Mouse (Mus musculus): ENCODE results near the gene Neurog1.

Gene Neurog1

DNA sequence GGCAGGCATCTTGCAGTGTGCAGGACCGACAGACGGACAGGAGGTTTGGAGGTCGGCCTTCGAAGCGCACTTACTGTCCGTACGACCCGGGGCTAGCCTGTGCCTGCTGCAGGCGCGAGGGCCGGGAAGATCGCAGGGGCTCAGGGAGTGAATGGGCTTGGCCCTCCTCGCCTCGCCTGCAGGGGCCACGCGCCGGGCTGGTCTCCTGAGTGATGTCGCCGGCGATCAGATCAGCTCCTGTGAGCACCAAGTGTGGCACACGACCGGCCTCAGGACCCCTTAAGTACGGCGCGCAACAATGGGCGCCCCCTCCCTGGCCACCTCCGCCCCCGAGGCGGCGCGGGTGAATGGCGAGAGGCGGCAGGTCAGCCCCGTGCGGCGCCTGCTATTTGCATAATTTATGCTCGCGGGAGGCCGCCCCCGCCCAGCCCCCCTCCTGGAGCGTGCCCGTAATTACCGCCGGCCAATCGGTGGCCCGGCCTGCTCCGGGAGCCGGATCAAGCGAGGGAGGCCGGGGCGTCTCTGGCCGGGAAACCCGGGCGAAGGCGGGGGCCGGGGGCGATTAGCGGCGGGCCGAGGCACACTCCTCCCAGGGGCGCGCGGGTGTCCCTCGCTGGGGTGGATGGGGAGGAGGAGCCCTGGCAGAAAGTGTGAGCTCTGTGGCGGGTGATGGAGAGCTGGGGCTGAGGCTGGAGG is at the start of gene Neurog1:
Gene Neurog1 (minus strand): TSS at position 240 of the 696 bp plus-strand sequence.
- in situ Hi-C loops (cut with MseI, MboI): no loop called here

DNA sequence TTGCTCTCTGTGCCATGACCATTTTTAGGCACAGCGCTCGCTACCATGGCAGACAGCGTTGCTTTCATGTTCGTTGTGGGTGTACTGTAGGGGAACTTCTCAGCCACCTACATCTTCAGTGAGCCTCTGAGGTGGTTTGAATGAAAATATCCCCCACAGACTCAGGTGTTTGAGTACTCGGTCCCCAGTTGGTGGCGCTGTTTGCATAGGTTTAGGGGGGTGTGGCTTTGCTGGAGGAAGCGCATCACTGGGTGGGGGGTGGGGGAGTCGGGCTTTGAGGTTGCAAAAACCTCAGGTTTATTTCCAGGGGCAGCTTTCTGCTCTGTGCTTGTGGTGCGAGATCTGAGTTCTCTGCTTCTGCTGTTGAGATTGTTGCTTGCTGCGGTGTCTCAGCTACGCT is 47.4 kb upstream of the Neurog1 start:
- in situ Hi-C loops (cut with MseI, MboI): no loop called here

DNA sequence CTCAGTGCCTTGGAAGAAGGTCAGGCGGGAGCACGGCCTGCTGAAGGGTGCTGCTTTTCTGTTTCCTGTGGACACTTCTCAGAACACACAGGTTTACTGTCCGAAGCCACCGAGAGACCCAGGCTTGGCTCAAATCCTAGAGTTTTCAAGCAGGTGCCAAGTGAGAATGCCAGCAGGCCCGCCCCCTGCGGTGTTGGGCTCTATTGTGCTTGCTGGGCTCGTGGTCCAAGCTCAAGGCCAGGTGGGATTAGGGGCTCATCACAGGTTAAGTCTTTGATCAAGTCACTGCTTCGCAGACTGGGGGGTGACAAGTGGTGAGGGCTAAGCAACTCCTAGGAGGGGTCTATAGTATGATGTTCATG is 44.7 kb upstream of the Neurog1 start:
- in situ Hi-C loops (cut with MseI, MboI): no loop called here

DNA sequence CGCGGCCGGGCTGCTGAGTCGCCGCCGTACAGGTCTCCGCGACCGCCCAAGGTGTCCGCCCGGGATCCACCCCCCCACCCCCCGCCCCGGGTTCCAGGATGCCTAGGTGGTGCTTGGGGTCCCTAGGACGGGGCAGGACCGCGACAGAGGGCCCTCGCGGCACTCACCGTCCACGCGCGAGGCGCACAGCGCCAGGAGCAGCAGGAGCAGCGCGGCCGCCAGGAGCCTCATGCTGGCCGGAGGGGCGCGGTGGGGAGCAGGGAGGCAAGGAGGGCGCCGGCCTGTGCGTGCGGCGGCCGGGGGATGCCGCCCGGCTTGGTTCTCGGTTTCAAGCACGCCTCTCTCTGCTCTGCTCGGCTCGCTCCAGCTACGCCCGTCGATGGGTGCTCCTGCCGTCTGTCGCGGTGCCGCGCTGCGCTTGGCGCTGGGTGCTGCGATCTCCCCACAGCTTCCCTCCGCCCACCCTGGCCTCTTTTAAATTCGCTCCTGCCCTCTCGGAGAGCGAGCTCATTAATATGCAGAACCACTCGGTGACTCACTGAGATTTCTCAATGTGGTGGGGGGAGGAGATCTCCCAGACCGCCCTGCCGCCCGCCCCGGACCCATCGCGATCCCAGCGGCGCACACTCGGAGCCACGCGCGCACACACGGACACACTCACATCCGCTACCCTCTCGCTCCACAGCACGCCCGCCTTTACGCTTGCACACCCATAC is 44.1 kb upstream of the Neurog1 start, which contains the start of gene Cxcl14:
Gene Cxcl14 (minus strand): TSS at position 609 of the 716 bp plus-strand sequence.
- in situ Hi-C loops (cut with MseI, MboI): no loop called here

DNA sequence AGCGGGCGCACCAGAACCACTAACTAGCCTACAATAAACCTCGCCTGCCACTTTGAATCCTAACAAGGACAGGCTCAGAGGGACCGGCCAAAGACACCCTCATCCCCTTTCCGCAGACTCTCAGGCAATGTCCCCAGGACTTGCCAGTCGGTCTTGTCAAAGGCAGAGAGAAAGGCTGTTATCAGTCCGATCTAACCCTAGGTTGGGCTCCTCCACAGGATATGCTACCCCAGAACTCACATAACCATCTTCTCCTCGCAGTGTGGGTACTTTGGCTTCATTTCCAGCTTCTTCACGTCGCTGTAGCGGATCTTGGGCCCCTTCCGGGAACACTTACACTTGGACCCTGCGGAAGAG is 43.6 kb upstream of the Neurog1 start:
- in situ Hi-C loops (cut with MseI, MboI): no loop called here

DNA sequence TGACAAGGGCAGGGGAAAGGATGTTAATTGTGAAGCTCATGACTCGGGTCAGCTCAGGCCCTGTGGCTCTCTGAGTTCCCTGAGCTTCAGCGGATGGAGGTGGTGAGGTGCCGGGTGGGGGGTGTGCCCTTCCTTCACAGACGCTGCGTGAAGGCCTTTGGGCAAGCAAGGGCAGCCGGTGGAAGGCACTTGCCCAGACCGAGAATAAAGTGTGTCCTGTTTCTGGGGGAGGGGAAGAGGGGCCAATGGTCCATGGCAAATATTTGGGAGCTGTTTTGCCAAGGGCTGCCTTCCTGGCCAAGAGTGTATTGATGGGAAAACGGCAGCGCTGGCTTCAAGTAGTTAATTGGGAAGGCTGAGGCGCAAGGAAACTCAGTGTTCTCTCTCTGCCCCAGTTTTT is 42.9 kb upstream of the Neurog1 start:
- in situ Hi-C loops (cut with MseI, MboI): no loop called here

DNA sequence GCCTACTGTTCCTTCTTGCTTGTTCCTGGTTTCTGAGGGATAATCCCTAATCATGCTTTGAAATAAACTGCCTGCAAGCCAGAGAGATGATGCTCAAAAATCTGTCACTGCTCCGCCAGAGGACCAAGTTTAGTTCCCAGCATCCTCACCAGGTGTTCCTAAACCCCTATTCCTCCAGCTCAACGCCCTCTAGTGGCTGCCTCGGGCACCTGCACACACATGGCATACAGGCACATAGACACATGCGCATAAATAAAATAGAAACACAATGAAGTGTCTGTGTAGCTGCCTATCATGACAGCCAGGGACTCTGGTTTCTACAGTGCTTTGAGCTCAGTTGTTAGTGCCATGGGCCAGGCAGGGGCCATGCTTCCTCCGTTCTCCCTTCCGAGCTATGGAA is 38.0 kb upstream of the Neurog1 start:
- in situ Hi-C loops (cut with MseI, MboI): no loop called here

DNA sequence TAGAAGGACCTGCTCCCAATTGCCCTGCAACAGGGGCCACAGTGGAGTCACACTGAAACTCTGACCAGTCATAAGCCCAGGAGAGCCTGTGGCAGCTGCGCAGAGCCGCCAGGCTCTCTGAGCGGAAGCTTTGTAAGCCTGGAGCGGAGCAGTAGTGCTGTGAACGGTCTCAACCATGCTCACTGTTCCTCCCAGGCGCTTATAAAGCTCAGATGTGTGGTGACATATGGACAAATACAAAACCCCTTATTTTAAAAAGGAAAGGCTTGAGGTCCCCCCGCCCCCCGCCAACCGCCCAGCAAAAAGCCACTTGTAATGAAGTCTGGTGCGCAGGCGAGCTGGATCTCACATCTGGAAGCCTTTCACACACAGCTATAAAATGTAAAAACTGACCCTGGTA is 37.3 kb upstream of the Neurog1 start:
- in situ Hi-C loops (cut with MseI, MboI): no loop called here

DNA sequence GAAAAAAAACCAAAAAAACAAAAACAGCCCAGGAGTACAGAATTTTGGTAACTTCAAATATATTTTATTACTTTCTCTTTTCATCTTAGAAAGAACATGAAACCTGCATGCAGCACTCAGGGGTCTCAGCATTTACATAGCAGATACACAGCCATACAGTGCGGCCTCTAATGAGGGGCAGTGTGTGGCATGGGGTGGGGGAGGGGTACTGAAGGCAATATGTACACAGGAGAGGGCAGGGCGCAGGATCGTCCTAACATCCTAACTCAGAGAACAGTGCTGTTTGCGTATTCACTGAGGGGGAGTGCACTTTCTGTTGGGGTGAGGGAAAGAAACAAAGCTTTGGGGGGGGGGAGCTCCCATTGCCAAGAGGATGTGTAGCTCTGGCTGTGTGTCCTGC is 36.6 kb upstream of the Neurog1 start:
- in situ Hi-C loops (cut with MseI, MboI): no loop called here

DNA sequence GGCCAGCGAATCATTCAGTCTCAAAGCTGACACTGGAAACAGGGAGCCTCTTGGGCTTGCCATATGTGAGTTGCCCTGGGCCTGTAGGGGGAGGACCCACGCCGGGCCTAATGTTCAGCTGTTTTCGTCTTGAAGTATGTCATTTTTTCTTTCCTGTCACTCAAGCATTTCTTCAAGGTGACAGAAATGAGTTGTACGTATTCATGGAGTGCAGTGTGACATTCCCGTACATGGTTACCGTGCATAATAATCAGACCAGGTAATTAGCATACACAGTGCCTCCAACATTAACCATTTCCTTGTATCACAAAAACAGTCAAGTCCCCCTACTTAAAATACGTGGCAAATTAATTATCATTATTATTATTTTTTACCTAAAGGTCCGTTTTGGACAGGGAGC is 35.1 kb upstream of the Neurog1 start:
- in situ Hi-C loops (cut with MseI, MboI): no loop called here

DNA sequence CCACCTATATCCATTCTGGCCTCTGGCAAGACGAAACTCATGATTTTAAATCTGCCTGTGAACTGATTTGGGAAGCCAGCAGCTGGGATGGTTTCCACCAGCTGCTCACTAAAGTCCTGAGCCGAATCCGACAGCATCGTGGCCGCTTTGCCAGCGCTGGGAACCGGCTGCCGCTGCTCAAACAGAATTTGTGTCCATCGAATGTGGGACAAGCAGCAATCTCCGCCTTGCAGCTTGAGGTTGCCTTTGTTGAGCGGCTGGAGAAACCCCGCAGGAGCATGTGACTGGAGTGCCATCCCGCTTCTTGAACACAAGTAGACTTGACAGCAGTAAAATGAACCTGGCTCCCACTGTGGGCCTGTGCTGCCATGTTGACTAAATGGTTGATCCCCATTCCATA is 31.4 kb upstream of the Neurog1 start:
- in situ Hi-C loops (cut with MseI, MboI): loop anchor here (5.0 kb wide), 2 partner anchors 139 to 149 kb away; no protein-coding TSS in a partner anchor

DNA sequence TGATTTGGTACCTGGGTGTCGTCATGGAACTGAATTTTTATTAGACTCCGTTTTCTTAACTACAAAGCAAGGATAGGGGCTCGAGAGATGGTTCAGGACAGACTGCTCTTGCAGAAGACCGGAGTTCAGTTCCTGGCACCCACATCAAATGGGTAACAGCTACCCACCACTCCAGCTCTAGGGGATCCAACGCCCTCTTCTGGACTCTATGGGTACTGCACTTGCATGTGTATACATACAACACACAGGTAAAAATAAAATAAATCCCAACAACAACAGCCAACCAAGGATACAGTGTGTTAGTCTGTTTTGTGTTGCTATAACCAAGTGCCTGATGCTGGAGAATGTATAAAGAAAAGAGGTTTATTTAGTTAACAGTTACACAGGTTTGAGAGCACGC is 28.4 kb upstream of the Neurog1 start:
- in situ Hi-C loops (cut with MseI, MboI): loop anchor here (5.0 kb wide), 2 partner anchors 142 to 152 kb away; no protein-coding TSS in a partner anchor

DNA sequence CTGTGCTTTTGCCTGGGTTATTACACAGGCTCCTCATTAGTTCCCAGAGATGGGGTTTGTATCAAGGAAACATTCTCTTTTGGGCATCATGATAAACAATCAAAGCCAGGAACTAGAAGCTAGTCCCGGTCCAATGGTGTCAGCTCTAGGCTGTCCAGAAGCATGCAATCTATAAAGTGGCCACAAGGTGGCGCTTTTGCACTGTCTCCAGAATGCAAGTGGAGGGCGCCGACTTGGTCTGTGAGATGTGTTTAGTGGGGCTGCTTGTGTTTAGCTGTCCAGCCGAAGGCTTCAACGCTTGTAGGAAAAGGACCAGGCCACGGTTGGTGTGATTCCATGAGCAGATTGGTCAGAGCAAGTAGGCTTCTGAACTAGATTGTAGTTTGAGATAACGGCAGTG is 27.5 kb upstream of the Neurog1 start:
- in situ Hi-C loops (cut with MseI, MboI): no loop called here

DNA sequence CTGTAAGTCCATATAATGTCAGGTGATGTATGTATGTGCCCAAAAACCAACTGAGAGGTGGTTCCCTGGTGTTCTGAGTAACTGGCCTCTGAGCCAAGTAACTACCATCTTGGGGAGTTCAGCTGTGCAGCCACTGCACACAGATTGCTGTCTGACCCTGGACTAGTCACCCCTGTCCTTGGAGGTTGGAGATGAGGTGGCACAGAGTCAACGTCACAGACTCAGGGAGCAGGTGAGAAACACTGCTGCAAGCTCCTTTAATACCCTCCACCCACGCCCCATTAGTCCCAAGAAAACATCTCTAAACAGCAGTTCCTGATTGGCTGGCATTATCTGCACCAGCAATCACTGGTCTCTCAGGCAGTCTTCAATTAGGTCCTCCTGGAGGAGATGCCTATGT is 23.2 kb upstream of the Neurog1 start:
- in situ Hi-C loops (cut with MseI, MboI): no loop called here

DNA sequence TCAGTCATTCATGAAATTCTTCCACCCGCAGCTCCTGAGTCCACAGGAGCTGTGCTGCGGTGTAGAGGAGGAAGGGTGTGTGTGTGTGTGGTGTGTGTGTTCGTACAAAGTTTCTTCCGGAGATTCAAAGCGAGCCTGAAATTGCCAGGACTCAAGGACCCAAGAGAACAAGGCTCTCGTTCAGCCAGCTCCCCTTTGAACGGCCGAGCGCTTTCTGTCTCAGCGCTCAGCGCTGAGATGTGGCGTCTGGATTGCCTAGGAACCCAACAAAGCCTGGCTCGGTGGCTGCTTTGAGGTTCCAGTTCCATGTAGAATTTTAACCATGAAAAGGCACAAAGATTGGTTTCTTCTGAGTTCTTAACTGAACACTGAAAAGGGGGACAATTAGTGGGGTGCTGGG is 18.2 kb upstream of the Neurog1 start:
- in situ Hi-C loops (cut with MseI, MboI): no loop called here

DNA sequence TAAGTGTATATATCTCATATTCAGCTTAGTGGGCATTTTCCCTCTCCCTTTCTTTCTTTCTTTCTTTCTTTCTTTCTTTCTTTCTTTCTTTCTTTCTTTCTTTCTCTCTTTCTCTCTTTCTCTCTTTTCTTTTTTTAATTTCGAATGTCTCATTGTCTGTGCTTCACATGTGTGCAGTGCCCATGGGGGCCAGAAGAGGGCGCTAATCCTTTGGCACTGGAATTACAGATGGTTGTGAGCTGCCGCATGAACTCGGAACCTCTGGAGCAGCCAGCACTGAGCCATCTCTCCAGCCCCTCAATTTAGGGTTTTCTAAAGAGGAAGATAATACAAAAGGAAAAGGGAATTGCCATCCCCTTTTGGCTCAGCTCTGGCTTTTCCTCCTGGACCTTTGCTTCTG is 15.4 kb upstream of the Neurog1 start:
- in situ Hi-C loops (cut with MseI, MboI): loop anchor here (5.0 kb wide), 2 partner anchors 70 to 80 kb away; no protein-coding TSS in a partner anchor

DNA sequence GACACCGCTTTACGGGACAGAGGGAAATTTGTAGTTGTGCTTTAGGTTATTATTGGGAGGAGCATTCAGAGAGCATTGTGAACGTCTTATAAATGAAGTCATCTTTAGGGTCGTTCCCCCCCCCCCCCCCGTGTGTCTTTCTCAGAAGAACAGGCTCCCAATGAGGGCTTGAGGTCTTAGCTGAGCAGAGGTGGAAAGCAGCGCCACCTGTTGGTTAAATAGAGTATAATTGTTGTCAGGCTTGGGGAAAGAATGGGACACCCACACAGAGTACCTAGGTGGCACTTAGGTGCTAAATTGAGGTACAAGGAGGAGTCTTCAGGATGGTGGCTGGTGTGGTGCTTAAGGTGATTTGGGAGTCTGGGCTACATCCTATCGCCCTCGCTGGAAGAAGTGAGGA is 14.5 kb upstream of the Neurog1 start:
- in situ Hi-C loops (cut with MseI, MboI): loop anchor here (5.0 kb wide), 2 partner anchors 69 to 79 kb away; no protein-coding TSS in a partner anchor

DNA sequence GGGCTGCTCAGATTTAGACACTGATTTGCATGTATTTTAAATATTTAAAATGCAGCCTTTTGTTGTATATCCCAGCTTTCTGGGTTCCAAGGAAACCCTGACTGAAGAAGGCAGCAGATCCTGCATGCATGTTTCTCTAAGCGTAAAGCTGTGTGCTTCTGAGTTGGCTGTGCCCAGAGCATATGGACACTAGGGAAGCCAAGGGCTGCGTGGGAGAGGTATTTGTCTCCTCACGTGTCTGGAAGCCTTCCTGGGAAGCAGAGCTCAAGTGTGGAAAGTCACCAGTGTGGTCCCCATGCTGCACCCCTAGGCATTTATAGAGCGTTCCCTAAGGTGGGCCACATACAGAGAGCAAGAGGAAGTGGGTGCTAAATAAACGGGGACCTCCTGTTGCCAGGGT is 13.7 kb upstream of the Neurog1 start:
- in situ Hi-C loops (cut with MseI, MboI): loop anchor here (5.0 kb wide), 2 partner anchors 68 to 78 kb away; no protein-coding TSS in a partner anchor

DNA sequence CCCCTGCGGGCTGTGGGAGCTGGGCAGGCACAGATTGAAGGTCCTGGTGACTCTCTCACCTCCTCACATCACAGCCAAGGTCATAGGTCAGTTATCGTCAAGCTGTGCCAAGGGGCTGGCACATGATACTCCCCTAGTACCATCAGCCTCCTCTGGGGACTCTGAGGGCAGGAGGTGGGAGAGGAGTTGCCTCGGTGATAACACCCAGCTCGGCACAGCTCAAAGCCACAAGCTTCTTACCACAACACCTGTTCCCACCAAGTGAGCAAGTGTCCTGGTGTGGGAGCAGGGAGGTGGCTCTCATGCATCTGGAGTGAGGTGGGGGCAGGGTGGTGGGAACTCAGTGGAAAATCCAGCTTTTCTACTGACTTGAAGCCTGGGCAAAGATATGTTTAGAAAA is 10.3 kb upstream of the Neurog1 start:
- in situ Hi-C loops (cut with MseI, MboI): no loop called here

DNA sequence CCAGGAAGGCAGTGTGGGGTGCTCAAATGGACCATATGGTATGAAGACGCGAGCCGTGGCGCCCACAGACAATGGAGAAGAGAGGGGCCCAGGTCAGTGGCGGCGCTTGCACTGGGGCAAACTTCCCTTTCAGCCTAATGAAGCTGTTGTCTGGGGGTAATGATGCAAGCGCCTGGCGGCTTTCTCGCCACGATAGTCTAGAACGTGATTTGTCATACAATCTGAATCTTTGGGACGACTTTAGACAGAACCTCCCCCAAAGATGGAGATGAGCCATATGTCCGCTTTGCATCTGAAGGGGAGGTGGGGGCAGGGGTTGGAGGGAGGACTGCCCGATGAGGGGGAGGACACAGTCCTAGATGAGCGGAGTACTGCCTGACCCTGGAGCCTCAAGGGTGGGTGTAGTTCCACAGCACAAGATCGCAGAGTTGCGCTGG is 8.4 kb upstream of the Neurog1 start:
- in situ Hi-C loops (cut with MseI, MboI): no loop called here

DNA sequence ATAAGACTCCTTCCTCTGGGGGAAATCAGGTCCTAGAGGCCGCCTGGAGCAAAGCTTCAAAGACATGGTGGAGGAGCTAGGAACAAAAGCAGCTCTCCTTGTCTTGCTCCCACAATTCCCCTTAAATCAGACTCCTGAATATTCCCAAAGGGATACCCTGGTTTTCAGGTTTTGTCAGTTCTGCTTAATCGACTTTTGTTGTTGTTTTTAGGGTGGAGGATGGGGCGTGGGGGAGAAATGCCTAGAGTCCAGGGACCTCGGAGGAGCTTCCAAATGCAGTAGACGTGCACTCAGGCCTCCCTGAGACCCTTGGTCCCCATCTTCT is 7.9 kb upstream of the Neurog1 start:
- in situ Hi-C loops (cut with MseI, MboI): no loop called here

DNA sequence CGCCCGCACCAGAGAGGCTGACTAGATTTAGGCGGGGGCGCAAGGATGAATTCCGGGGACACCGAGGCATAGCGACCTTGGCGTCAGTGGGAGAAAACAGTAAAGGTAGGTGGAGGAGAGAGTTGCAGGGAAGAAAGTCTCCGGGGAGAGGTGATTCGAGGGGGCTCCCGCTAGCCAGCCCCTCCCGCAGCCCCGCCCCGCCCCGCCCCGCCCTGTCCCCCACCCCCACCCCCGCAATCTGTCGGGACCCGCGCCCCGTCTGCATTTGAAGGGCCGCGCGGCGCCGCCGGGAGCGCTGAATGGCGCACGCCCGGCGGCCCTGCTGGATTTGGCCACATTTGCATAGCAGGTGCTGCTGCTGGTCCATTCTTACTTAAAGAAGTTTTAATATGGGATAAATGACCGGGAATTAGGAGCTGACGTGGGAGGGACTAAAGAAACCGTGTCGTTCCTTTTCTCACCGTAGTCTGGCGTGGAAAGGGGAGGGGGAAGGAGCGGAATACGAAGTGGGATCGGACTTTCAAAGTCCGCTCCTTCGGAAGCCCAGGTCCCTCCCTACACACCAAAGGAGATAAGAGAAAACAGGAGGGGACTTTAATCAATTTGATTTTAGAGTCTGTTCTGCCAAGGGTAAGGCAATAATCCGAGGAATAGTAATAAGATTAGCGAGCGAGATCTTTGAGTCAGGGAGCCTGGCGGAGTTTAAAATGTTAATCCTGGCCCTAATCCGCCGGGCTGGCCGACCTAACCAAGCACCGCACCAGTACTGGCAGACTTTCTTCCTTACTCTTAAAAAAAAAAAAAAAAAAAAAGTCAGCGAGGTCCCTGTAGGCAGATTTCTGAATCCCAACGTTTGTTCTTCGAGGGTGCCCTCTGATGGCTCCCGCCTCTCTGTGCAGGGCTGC is 7.3 kb upstream of the Neurog1 start:
- in situ Hi-C loops (cut with MseI, MboI): no loop called here
